Mouse (Mus musculus): Measurements from ENCODE around the gene Cdk9. TPM values are rescaled to one million over a fixed set of nuclear protein-coding genes. Genes with fewer than 3 reads are reported as not detected.
A peak's percentile ranks its signal among the peaks of the same experiment; 100 is the strongest.

Gene Cdk9
- polyA plus RNA-seq, 1 experiment, result 115 TPM

GRCm38 (mm10) chr2:32734480-32734879, 21.6 kb upstream of the Cdk9 start:
- no peak for DNase-seq (ENCODE audit: low read depth)

GRCm38 (mm10) chr2:32732695-32733094, 19.8 kb upstream of the Cdk9 start:
- no peak for DNase-seq (ENCODE audit: low read depth)

- no peak for DNase-seq (ENCODE audit: low read depth)
Observed at GRCm38 (mm10) chr2:32731911-32732310, 19.0 kb upstream of the Cdk9 start.

DNA sequence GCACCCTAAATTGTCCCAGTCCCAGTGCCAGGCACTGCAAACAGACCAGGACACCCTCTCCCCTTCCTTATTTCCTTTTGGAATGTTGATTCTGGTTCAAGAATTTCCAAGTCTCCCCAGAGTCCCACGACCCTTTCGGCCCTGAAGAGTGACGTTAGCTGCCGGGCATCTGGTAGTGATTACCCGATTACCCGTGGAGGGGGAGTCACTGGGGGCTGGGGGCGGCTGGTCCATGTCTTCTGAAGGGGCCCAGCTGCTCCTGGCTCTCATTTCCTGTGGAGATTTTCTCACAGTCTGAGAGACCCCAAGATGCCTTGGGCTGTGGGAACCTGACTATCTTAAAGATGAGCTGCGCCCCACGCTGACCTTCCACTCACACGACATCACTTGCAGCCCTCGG, 18.0 kb upstream of the Cdk9 start:
- DNase-seq (ENCODE audit: low read depth), result no peak

DNA sequence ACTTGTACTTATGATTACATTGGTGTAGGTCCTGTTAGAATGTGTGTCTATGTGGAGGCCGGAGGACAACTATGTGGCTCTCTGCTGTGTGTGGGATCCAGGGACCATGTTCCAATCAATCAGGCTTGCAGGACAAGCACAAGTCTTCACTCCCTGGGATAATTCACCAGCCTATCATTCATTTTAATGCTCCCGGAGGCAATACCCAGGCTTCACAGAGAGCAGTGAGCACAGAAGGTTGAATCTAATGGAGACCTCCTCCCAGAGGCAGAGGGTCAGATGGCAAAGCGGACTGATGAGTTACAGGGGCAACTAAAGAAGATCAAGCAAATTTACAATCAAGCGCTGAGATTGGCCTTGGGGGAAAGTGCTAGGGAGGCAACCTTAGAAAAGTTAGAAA, 16.7 kb upstream of the Cdk9 start:
- DNase-seq (ENCODE audit: low read depth), result no peak

DNA sequence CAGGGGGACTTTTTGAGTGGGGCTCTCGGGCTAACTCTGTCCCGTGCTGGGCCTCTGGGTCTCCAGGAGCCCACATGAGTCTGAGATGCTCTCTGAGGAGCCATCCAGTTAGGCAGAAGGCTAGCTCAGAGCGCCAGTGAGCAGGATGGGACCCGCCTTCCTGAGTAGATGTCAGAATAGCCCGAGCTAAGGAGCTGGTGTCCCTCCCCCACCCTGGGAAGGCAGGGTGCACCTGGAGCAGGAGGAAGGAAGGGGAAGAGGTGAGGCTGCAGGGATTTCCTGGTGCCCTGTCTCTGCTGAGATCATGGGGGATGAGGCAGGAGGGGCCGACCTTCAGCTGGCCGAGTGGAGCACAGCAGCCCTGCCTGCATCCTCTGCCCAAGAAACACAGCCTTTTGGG, 15.6 kb upstream of the Cdk9 start:
- no peak for DNase-seq (ENCODE audit: low read depth)

DNA sequence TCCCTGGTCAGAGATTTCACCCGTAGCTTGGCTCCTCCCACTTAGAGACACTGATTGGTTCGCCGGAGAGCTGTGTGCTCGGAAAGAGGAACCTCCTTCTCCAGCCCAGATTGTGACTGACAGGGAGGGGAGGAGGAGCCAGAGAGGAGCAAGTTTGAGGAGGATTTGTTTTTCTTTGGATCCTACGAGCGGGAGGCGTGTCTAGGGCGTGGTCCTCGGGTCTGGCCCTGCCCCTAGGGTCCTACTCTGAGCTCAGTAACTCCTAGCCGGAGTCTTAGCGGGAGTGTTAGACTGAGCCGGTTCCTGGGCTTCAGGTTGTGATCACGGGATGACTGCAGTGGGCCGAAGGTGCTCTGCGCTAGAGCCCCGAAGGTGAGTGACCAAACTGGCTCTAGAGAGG, 14.6 kb upstream of the Cdk9 start:
- DNase-seq (ENCODE audit: low read depth), result peak; percentile 69

GRCm38 (mm10) chr2:32724832-32725790, 12.2 kb upstream of the Cdk9 start:
- DNase-seq (ENCODE audit: low read depth), result no peak

GRCm38 (mm10) chr2:32724149-32724548, 11.3 kb upstream of the Cdk9 start:
- DNase-seq (ENCODE audit: low read depth), result no peak

DNA sequence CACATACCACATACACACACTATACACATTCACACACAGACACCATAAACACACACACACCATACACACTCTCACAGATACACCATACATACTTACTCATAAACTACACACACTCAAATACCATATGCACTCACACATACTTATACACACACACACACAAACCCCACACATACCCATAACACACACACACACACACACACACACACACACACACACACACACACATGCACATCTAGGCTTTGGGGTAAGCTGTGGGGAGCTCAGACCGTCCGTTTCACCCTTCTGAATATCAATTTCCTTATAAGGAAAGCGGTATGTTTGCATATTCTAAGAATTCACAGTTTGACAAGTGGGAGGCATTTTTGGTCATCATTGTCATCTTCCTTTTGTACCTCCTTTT, 9.7 kb upstream of the Cdk9 start:
- no peak for DNase-seq (ENCODE audit: low read depth)

DNA sequence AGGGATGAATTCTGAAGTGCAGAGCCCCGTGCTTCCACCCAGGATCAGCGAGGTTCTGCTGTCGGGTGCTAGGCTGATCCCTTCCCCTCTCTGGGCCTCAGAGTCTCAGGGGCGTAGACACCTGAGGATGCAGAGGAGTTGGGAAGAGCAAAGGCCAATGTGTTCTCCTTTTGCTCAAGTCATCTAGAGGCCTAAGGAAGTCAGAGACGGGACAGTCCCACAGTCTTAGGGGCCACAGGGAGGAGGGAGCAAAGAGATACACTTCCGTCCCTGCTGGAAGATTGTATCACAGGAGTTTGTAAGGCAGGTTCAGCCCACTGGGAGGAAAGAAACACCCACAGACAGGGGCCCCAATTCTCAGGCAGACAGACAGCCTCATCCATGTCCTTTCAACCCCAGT, 9.2 kb upstream of the Cdk9 start:
- no peak for DNase-seq (ENCODE audit: low read depth)

- DNase-seq (ENCODE audit: low read depth), result no peak
Observed at GRCm38 (mm10) chr2:32720681-32721229, 7.9 kb upstream of the Cdk9 start, which contains the start of gene Sh2d3c. Sh2d3c (plus strand) TSS chr2:32721055.

- no peak for DNase-seq (ENCODE audit: low read depth)
Observed at GRCm38 (mm10) chr2:32720053-32720452, 7.2 kb upstream of the Cdk9 start.

DNA sequence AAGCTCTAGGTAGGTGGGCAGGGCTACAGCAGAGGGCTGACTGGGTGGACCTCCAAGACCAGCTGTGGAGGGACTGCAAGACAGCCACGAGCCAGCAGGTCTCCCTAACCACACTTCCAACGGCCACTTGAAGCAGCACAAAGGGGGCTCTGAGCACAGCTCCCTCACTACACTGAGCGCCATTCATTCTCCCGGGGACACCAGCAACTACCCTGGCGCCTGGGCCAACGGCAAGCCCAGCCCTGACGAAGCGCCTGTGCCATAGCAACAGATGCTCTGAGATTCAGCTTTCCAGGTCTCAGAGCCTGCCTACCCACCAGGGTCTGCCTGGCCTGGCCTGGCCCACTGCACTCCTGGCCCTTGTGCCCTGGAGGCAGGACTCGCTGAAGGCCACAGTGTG, 5.9 kb upstream of the Cdk9 start:
- DNase-seq (ENCODE audit: low read depth), result no peak

GRCm38 (mm10) chr2:32714987-32715425, 2.1 kb upstream of the Cdk9 start:
- DNase-seq (ENCODE audit: low read depth), result no peak

DNA sequence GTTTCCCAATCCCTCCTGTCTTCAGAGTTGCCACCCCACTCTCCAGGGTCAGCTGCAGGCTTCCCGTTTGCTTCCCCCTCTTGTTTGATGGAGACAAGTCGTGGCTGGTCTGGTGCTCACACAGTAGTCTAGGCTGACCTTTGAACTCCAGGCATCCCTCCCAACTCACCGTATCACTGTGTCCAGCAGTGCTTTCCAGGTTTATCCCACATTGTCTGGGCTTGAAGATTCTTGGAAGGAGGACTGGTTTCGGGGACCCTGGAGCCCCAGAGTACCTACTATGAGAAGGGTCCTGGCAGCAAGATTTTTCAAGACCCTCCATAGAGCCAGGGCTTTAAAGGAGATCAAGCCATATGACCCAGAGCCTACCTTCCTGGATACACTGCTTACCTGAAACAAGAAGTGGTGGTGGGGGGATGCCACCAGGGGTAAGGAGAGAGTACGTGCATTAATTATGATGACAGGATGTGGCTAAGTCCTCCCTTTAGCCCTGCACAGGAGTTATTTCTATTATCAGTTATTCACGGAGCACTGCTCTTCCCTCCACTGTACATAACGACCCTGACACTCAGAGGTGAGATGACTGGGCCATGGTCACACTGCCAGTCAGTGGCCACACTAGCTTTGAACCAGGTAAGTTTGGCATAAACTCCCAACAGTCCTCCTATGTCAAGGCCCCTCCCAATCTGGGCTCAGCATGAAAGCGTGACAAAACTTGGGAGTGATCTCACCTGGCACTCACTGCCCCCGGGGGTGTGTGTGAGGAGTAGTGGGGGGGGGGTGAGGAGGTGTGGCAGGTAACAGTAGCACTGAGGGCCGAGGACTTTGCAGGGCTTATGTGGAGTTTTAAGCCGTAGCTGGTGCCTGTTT, 1.5 kb upstream of the Cdk9 start:
- no peak for DNase-seq (ENCODE audit: low read depth)

DNA sequence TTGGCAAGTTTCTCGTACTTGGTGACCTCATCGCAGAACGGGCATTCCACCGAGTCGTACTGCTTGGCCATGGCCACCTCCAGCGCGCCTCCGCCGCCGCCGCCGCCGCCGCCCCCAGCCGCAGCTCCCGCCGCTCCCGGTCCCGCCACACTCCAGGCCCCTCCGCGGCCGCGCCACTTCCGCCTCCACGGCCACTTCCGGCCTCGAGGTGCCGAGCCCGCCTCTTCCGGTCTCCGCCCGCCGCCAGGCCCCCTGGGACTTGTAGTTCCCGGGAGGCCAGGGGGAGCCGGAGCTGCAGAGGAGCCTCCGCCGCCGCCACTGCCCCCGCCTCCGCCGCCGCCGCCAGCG, 316 bp downstream of the Cdk9 start:
- DNase-seq (ENCODE audit: low read depth), result no peak

- DNase-seq (ENCODE audit: low read depth), result no peak
Observed at GRCm38 (mm10) chr2:32712108-32712551, 746 bp downstream of the Cdk9 start.

- no peak for DNase-seq (ENCODE audit: low read depth)
Observed at GRCm38 (mm10) chr2:32711301-32712056, 1.4 kb downstream of the Cdk9 start.

DNA sequence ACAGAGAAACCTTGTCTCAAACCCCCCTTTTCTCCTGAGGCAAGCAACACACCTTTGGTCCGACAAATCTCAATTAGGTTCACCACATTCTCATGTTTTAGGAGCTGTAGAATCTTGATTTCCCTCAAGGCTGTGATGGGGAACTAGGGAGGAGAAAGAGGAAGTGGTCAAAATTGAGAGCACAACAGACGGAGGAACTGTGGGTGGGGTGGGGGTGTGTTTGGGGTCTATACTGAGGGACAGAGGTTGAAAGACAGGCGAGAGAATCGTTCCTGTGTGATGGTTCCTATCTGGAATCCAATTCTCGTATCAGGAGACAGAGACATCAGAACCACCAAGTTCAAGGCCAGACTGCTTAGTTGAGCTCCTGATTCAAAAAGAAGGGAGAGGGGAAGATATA, 2.5 kb downstream of the Cdk9 start:
- no peak for DNase-seq (ENCODE audit: low read depth)

- no peak for DNase-seq (ENCODE audit: low read depth)
Observed at GRCm38 (mm10) chr2:32709521-32710137, 3.2 kb downstream of the Cdk9 start.

Measured in gonadal fat pad, adult 2 months (tissue).